Mouse (Mus musculus) A20 (cell line): ENCODE measurements around the gene Fxyd6.

Experiments
- DNase-seq: peaks from one replicate; pipeline ENCODE4 v3.0.0-alpha.2; 2011; ENCODE audit warnings: low read depth, low spot score

The Fxyd6 gene

DNA sequence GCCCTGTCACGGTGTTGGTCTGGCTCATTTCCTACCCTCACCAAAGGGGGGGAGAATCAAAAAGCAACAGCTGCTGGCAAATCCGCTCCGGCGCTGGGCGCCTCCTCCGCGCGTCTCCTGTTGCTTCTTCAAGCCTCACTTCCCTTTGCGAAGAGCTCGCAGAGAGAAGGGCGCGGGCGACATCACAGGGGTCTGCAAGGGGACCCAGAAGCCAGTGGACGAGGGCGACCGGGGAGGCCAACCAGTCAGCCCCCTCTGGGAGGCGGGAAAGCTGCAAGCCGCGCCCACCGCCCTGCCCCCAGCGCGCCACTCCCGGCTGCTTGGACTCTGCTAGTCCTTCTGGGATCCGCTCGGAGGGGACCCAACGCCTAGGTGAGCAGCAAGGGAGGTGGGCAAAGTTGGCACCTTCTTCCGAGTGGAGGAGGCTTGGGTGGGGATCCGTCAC is at the start of gene Fxyd6:
TSS of gene Fxyd6 (plus strand) at position 69 of the 445 bp plus-strand sequence.
- no peak for DNase-seq

DNA sequence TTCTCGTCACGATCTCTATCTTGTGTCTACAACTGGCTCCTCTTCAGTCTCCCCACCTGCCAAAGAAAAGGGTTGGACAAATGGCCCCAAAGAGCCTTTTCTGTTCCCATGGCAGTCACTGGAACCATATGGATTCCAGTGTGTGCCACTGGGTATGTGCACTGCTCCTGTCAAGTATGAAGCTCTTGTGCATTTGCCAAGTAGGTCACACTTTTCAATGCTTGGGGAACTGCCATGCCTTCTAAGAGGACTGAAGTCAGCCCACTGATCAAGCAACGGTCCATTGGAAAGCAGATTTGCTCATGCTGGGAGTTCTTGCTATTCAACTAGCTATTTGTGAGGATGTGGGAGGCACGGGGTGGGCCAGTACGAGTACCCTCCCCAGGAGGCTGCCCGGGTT is 48.5 kb upstream of the Fxyd6 start:
- no peak for DNase-seq

DNA sequence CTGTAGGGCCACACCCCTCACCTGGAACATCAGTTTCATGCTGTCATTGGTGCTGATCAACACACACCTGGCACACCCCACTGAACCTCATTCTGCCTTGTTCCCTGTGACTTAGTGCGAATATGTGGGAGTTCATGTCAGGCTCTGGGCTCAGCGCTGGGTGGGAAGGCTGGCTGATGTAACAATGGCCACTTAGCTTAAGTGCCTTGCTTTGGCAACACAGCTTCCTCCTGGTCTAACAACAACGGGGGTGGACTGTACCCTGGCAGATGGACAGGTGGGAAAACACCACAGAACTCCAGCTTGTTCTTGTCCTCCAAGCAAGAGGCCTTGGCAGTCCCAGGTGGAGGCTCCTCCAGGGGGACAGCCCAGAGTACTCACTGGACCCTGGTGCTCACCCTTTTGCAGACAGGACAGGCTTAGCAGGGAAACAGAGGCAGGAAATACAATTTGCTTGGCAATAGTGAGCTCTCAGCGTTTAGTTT is 48.0 kb upstream of the Fxyd6 start:
- no peak for DNase-seq

DNA sequence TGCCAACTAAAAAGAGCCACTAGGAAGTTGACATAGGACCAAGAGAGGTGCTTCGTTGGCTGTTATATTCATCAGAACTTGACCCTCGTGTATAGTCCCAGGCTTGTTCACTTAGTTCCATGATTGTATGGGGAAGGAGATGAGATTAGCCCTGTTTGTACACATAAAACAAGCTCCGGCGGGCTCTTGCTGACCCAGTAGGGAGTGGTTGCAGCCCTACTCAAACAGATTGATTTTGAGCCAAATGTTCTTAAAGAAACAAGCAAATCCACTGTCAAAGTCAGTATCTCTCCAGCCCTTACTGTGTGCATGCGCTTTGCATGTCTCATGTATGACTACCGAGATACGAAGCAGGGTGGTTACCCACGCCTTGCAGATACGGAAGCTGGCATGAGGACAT is 43.6 kb upstream of the Fxyd6 start:
- no peak for DNase-seq

DNA sequence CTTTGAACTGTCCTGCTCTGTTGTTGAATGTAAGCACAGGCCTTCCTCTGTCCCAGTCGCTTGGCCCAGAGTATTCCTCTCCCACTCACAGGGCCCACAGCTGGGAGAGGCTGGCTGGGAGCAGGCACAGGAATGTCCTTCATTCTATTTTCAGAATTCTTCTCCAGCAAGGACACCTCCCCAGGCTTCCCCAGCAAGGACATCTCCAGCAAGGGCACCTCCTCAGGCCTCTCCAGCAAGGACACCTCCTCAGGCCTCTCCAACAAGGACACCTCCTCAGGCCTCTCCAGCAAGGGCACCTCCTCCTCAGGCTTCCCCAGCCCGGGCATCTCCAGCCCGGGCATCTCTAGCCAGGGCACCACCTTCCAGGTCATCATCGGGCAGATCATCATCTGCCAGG is 41.7 kb upstream of the Fxyd6 start:
- no peak for DNase-seq

DNA sequence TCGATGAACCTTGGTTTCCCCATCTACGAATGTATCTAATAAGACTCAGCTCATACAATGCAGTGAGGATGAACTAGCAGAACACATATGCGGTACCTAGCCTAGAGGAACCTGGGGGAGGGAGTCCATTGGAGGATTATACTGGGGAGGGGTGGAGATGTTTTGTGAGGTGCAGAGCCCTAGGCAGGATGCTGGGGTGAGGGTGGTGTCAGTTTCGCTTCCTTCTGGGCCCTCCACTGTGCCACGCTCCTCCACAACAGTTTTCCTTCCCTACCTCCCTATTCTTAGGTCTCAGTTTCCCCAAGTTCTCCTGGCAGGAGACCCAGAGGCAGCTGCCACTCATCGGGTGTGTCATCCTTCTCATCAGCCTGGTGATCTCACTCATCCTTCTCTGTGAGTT is 40.4 kb upstream of the Fxyd6 start:
- peak; percentile 16 for DNase-seq

DNA sequence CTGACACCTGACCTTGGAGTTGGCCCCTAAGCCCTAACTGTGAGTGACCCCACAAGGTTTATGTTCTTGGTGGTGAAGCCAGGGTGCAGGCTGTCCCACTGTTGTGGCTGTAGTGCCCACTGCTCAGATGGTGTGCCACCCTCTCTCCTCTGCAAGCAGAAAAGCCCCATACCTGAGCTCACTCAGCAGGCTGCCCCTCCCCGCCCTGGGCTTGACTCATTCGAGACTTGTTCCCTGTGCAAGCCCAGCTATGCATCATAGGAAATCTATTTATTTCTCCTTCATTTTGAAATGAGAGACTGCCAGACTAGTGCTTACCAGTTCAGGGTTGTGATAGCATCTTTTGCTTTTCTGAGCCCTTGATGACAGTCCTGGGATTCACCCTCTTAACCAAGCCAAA is 32.6 kb upstream of the Fxyd6 start:
- no peak for DNase-seq

DNA sequence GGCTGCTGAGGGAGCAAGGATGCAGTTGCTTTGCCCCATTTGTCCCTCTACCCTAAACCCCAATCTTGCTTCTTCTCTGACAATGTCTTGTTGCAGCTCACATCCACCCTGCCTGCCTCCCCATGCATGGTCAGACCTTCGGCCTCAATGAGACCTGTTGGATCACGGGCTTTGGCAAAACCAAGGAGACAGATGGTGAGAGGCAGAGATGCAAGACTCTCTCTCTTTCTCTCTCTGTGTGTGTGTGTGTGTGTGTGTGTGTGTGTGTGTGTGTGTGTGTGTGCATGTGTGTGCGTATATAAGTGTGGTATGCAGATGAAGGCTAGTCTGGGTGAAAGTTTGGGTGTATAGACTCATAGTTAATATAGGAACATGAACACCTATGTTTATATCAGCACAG is 26.9 kb upstream of the Fxyd6 start:
- no peak for DNase-seq

DNA sequence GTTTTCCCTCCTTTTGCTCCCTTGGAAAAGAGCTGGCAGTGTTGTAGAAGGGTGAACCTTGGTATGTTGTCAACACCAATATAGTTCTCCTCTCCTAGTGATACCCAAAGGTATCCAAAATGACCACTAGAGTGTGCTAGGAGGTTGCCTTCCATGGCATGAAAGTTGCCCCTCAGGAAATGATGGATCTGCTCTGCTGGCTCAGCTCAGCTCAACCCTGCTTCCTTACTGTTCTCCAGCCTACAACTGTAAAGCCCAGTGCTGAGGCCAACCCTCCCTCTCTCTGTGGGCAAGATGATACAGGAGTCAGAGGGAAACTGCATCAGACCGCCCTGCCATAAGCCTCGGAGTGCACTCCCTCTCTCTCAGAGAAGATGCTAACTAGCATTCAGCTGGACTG is 24.5 kb upstream of the Fxyd6 start:
- DNase-seq, result peak; percentile 17

DNA sequence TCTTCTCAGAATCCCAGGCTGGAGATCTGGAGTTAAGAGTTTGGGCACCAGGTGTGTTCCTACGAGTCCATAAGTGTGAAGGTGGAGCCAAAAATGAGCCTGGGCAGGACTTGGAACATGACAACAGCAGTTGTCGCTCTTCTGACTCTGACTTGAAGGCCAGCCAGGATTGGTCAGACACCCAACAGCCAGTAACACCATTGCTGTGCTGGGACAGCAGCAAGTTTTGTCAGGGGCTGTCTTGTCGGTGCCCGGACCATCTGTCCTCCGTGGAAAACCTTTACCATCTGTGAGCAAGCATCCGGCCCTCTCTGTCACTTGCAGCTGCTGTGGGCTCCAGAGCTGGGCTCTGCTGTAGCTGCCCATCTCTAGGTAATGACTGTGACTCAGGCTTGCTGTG is 23.7 kb upstream of the Fxyd6 start:
- no peak for DNase-seq

DNA sequence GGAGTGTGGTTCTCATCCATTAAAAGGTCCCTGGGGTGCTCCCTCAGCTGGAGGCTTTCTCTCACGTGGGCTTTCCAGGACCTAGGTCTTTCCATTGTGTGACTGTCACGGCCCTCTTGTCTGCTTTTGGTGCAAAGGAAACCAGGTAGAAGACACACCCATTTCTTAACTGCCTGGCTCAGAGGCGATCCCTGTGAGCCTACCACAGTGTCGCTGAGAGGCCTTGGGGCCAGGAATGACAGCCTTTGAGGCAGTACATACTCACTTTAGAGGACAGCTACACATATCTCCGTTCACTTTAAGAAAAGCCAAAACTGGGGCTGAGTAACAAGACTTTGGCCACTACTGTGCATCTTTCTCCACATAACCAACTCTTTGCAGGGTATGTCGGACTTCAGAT is 21.4 kb upstream of the Fxyd6 start:
- no peak for DNase-seq

DNA sequence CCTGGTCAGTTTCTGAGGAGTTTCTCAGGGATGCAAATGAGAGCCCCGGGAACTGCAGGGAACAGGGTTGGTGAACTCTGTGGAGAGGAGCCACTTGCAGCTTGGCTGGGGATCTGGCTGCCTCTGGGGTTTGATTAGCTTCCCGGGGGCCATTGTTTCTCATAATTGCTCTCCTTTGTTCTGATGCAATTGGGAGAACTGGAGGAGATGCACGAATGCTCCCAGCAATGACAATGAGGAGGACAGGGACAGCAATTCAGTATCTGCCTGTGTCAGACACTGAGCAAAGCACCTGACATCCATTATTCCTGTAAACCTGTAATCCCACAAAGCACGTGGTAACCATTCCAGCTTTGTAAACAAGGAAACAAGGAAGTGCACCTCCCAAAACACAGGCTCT is 20.8 kb upstream of the Fxyd6 start:
- DNase-seq, result no peak

DNA sequence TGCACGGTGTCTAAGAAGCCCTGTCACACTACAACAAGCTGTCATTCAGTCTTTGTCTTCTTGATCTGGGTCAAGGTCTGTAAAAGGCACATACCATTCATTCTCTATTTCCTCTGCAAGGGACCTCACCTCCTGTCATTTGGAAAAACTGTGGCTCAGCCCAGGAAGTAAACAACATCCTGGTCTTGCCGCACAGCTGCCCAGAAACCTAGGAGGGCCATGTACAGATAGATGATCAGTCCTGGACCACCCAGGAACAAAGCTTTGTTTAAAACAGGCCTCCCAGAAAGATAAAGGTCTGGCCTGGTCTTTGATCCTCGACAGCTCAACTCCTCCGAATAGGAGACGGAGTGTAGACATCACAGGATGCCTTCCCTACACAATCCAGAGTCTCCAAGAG is 20.1 kb upstream of the Fxyd6 start:
- no peak for DNase-seq

DNA sequence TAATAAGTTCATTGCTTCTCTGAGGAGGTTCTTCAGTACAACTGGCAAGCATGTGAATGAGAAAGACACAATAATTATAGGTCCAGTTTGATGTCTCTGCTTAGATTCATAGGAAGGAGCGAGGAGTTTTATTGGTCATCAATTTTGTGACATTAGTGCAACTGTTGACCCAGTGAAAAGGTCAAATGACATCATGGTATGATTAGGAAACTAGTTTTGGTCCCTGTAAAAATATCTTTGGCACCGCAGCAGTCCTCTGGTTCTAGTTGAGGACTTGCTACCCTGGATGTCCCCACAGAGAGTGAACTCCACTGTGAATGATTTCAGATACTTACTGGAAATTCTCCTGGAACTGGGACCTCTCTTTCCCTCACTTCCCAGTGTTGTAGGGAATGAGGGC is 14.8 kb upstream of the Fxyd6 start:
- no peak for DNase-seq

DNA sequence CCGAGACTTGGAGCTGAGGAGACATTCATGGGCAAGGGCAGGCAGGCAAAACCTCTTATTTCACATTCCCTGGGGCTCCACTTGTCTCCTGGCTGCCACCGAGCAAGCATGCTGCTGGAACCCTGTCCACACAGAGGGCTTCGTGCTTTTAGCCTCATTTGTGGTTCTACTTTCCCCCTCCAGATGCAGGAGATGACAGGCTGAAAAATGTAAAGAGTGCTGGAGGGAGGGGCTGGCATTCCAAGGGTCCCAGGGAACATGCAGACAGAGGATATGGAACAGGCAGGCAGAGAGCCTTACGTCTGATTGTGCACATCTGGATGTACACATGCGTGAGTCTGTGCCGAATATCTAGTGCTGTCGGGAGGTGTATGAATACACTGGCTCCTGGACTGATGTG is 11.6 kb upstream of the Fxyd6 start:
- no peak for DNase-seq

DNA sequence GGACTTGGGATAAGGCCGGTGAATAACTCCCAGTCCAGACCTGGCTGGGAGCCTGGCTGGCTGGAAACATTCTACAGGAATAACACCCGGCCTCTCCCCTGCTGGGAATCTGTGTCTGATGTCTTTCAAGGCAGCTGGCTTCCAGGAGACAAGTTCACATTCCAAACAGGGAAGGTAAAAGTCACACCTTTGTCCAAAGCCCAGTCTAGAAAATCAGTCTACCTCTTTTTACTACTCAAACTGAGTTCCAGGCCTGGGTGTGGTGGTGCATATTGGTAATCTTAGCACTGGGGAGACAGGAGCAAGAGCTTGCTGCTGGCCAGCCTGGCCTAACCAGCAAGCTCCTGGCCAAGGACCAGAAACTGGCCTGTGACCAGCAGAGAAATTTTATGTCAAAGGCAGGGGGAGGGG is 7.9 kb upstream of the Fxyd6 start:
- no peak for DNase-seq

DNA sequence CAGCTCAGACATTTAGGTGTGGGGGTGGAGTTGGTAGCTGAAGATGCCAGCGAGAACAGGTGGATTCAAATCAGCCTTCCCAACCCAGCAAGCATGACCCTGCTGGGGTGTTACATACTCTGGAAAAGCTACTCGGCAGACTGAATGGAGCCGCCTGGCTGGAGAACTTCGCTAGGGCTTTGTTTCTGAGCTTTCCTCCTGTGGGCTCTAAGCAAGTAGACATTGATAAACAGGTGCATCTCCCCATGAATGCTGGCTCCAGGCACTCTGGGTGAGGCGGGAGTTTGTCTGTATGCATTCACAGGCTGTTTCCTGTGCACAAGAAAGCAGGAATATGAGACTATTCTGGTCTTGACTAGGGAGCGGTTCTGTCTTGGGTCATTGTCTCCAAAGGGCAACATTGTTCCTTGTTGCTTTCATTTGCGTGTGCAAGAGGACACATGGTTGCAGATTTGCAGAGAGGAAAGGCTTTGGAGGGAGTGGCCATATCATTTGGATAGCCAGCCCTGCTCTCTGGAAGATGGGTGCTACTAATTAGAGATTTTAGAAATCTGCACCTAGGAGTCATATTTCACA is 6.3 kb upstream of the Fxyd6 start:
- no peak for DNase-seq

DNA sequence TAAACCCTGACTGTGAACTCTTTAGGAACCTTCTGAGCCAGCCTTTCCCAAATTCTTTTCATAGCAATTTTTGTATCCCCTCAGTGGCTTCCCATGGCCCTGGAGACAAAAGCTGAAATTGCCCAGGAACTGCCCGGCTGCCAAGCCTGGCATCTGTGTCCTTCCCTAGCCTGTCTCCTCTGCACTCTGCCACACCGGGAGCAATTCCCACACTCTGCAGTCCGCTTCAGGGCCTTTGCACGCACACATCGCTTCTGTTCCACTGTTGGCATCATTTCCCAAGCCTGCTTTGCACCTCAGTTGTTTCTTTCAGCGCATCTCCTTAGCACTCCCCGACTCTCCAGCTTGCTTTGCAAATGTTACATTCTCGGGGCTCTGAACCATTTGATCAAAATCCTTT is 2.3 kb upstream of the Fxyd6 start:
- DNase-seq, result no peak

DNA sequence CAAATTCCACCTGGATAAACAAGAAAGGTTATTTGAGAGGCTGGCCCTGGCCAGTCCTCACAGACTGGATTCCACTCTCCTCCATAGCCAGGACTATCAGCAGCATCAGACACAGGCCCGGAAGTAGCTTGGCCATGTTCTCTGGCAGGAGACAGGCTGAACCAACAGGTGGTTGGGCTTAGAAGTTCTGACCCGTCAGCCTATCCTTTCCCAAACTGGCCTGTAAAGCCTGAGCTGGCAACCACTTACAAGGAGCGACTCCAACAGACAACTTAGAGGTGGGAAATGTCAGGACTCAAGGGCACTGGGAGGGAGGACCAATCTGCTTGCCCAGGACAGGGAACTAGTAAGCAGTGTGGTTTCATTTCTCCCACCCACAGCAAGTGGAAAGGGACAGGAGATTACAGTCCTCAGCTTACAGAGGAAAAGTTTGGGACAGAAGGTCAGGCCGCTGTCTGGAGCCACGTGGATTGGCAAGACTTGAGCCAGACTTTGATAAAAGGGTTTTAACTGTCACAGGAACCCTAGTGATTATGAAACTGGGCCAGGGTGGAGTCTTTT is 1.6 kb upstream of the Fxyd6 start:
- no peak for DNase-seq

DNA sequence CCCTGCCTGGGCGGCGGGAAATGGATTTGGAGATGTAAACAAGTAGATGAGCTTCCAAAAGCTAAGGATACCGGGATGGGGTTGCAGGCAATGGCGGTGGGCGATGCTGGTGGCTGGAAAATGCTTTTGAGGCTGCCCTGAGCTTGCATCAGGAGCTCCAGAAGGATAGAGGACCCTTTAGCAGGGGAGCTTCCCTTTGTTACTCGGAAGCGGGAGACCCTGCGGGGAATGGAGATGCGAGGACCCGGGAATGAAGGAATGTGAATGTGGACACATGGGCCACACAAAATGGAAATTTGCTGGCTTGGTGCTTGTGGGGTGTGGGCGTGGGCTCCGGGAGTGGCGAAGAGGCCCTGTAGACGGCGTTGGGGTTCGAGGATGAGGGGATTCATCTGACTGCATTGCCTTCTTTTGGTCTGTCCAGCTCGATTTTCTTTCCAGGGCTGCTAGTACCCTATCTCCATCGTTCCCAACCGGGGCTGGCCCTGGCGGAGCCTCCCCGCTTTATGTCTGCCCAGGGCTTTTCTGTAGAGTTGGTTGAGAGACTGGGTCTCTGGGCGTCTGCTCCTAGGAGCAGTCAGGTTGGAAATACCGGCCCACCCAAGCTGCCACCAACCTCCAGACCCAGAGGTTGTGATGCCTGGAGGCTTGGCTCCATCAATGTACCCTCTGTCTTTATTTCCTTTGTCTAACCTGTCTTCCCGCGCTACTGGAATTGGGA is 791 bp downstream of the Fxyd6 start:
- no peak for DNase-seq

DNA sequence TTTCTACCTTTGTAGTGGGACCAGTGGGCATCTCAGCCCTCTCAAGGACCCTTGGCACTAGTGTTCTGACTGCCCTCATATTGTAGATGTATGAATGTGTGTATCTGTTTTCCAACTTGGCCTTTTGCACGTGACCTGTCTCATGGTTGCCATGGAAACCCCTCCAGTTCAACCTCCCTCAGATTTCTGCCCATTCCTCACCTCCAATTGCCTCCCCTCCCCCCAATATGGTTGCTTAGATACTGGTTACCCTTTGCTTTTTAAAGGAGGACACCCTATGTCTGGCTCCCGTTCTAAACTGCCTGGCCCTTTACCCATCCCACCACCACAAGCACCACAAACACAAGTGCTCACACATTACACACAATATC is 1.3 kb downstream of the Fxyd6 start:
- no peak for DNase-seq

DNA sequence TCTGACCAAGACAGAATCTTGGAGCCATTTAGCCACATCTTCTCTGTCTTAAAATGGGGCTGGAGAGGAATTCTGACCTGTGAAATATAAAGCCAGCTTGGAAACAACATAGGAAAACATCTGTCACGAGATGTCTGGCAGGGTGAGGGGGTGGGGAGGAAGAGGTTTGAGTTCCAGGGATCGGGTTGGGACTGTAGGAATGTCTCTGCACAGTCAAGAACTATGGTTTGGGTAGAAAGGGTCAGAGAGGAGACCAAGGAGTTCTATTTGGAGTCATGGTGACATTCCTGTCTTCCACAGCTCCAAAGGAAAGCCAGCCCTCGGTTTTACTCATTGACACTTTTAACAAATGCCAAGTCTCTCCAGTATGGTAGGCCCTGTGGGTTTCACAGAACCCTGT is 3.9 kb downstream of the Fxyd6 start:
- DNase-seq, result no peak

DNA sequence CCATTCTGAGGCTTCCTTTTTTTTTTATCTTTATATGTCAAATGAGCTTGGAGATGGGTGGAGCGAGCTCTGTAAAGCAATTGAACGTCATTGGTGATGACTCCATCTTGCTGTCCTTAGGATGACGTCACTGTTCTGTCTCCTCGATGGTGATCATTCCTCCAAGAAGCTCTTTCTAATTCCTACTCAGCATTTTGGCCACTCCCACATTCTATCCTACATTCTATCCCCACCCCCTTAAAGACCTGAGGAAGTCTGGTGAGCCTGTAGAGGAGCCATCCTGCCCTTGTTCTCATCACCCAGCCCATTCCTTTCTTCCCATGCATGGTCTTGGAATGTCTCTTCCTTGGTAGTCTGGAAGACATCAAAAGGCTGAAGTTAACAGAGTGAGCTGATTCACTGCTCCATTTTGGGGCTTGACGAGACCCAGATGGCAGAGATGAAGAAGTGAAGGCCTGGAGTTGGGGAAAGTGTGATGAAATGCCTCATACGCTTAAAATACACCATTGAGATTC is 5.1 kb downstream of the Fxyd6 start:
- DNase-seq, result no peak
